In the genomic region with DNA sequence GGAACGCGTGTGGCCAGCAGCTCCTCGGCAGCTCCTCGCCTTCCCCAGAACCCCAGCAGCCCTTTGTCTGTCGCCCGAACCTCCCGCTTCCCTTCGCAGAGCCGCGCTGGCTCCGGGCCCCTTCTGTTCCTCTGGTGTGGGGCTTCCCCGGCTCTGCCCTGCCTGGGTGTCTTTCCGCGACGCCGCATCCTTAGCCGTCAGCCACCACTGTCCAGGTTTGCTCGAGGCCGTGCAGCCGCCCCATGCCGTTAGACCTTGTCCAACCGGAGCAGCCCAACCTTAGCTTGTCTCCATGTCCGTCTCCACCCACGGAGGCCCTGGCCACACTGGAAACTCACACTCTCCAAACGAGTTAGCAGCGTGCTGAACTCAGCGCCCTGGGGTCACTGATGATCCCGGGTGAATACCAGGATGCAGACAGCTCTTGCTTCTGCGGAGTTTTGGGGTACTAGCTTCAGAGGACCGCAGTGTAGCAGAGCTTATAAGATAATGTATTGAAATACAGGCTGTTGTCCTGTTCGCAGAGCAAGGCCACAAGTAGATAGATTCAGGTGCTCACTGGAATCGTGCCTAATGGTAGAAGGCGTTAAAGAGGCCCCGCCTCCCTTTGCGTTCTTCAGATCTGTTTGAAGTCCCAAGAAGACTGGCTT, we compare ENCODE assay signal across 8 mouse cellular contexts. TPM values are rescaled to one million over a fixed set of nuclear protein-coding genes. Genes with fewer than 3 reads are reported as not detected.
DNase-seq lines count a peak whose midpoint lies in the region; ATAC-seq and TF ChIP-seq lines count a peak whose summit lies in the region.

No protein-coding gene starts in this region.

- peak overlapping the region; percentile 82 for H3K4me3 ChIP-seq in embryonic facial prominence, embryonic 12.5 days
- peak overlapping the region; percentile 82 for H3K4me3 ChIP-seq in hindbrain, embryonic 12.5 days
- peak overlapping the region; percentile 85 for H3K4me3 ChIP-seq in liver, adult 2 months (ENCODE audit: insufficient read depth, low read depth, low read length)

- no peaks in the 10 kb centered on the region for H3K27me3 ChIP-seq in embryonic facial prominence, embryonic 12.5 days
- H3K27me3 ChIP-seq in hindbrain, embryonic 12.5 days, result no peaks in the 10 kb centered on the region
- H3K27me3 ChIP-seq in liver, adult 2 months (ENCODE audit: control insufficient read depth, insufficient read depth, low read length), result no peaks in the 10 kb centered on the region

- peak overlapping the region; percentile 84 for H3K9ac ChIP-seq in embryonic facial prominence, embryonic 12.5 days
- peak overlapping the region; percentile 90 for H3K9ac ChIP-seq in hindbrain, embryonic 12.5 days
- peak overlapping the region; percentile 82 for H3K9ac ChIP-seq in liver, adult 2 months (ENCODE audit: low read depth, low read length)

- no peak for TF ChIP-seq POLR2A in liver, adult 2 months (IDR thresholded peaks at IDR 0.05; ENCODE audit: extremely low read depth, insufficient read depth, low read length)

- H3K36me3 ChIP-seq in embryonic facial prominence, embryonic 12.5 days, result 0 out of 2 replicates have a peak, but pooled peaks cover 4% of the 10 kb centered on the region
- H3K36me3 ChIP-seq in hindbrain, embryonic 12.5 days, result peaks cover 9% of the 10 kb centered on the region
- H3K36me3 ChIP-seq in liver, adult 2 months (ENCODE audit: control insufficient read depth, insufficient read depth, low read length), result no peaks in the 10 kb centered on the region

- 1% methylated on average over 35 of the region's 35 CpGs for WGBS in embryonic facial prominence, embryonic 12.5 days
- 1% methylated on average over 35 of the region's 35 CpGs for WGBS in hindbrain, embryonic 12.5 days
- WGBS in liver, adult 2 months, result 8% methylated on average over 35 of the region's 35 CpGs

- peak; percentile 71 for ATAC-seq in embryonic facial prominence, embryonic 12.5 days (ENCODE audit: insufficient number of reproducible peaks, insufficient read depth, low FRiP score, low TSS enrichment)
- ATAC-seq in hindbrain, embryonic 12.5 days (ENCODE audit: low FRiP score), result peak; percentile 81
- ATAC-seq in monocyte, adult 5-6 weeks (replicated peaks; ENCODE audit: insufficient number of reproducible peaks, low FRiP score, low TSS enrichment, poor library complexity, severe bottlenecking), result peak; percentile 29

- intact Hi-C loops in left cerebral cortex, postnatal 14 days (cut with DNase I), result no loop called here

- H3K79me2 ChIP-seq in liver, adult 2 months (ENCODE audit: control insufficient read depth, insufficient read depth, low read length), result no peaks in the 10 kb centered on the region

- no peak for TF ChIP-seq CTCF in liver, adult 2 months (IDR thresholded peaks at IDR 0.05; ENCODE audit: low read depth, low read length)

- H3K4me2 ChIP-seq in embryonic facial prominence, embryonic 12.5 days (replicated peaks), result peak overlapping the region; percentile 94
- H3K4me2 ChIP-seq in hindbrain, embryonic 12.5 days (replicated peaks), result peak overlapping the region; percentile 92

- no peaks in the 10 kb centered on the region for H3K9me3 ChIP-seq in embryonic facial prominence, embryonic 12.5 days
- H3K9me3 ChIP-seq in hindbrain, embryonic 12.5 days (replicated peaks), result no peaks in the 10 kb centered on the region

- H3K27ac ChIP-seq in embryonic facial prominence, embryonic 12.5 days, result peak overlapping the region; percentile 55; the same call in 1 of the 2 replicates
- peak overlapping the region; percentile 76 for H3K27ac ChIP-seq in hindbrain, embryonic 12.5 days
- H3K27ac ChIP-seq in liver, adult 2 months (replicated peaks; ENCODE audit: insufficient read depth, low read depth, low read length), result no peak overlapping the region

- peaks cover 14% of the 10 kb centered on the region for H3K4me1 ChIP-seq in embryonic facial prominence, embryonic 12.5 days
- H3K4me1 ChIP-seq in hindbrain, embryonic 12.5 days, result peaks cover 25% of the 10 kb centered on the region
- H3K4me1 ChIP-seq in liver, adult 2 months (ENCODE audit: control insufficient read depth, insufficient read depth, low read length), result peaks cover 3% of the 10 kb centered on the region

- DNase-seq in left cerebral cortex, postnatal 14 days (ENCODE audit: low spot score in 2 of 2), result peak; percentile 30 to 43
- no peak for DNase-seq in left cerebral cortex, adult 11 months (ENCODE audit: low spot score)
- DNase-seq in adrenal gland, adult 2 months, result peak; percentile 64
- no peak for DNase-seq in liver, adult 2 months (ENCODE audit: extremely low read depth, low read depth, low spot score)
- DNase-seq in thymus, postnatal 14 days, result peak; percentile 78

RNA-seq across cellular contexts. Expression of a gene that starts 0.6 kb away (rescaled TPM):
- 1 to 10 TPM; 8.6 to 9.2 TPM for total RNA-seq in left cerebral cortex, postnatal 14 days (2021)
- total RNA-seq in adrenal gland, adult 2 months (2021), result 1 to 10 TPM; 4.2 to 7.4 TPM
- polyA plus RNA-seq in adrenal gland, adult 2 months (2012; rRNA removed), result 4.0 and 4.1 TPM in 2 replicates
- polyA plus RNA-seq in embryonic facial prominence, embryonic 12.5 days (2016; fragmentation: Nextera tagmentation; extraction: Ambion mirVana), result 24.9 and 25.5 TPM in 2 replicates
- polyA plus RNA-seq in hindbrain, embryonic 12.5 days (2016; fragmentation: Nextera tagmentation; extraction: Ambion mirVana), result 34.2 and 35.1 TPM in 2 replicates
- 1.0 and 1.9 TPM in 2 replicates for total RNA-seq in liver, adult 2 months (2014; rRNA removed)
- polyA plus RNA-seq in liver, adult 2 months (2012; rRNA removed), result 1.4 and 1.5 TPM in 2 replicates
- 5.8 to 12.5 TPM (median 10.7 TPM) in 3 replicates for total RNA-seq in monocyte, adult 5-6 weeks (2017)

RNA-seq across cellular contexts. Expression of a gene that starts 8.4 kb away (rescaled TPM):
- total RNA-seq in left cerebral cortex, postnatal 14 days (2021), result 10 to 100 TPM; 68.6 to 70.4 TPM
- 10 to 100 TPM; 78.7 to 94.3 TPM for total RNA-seq in adrenal gland, adult 2 months (2021)
- polyA plus RNA-seq in adrenal gland, adult 2 months (2012; rRNA removed), result 249 and 261 TPM in 2 replicates
- polyA plus RNA-seq in embryonic facial prominence, embryonic 12.5 days (2016; fragmentation: Nextera tagmentation; extraction: Ambion mirVana), result 92.8 and 95.3 TPM in 2 replicates
- polyA plus RNA-seq in hindbrain, embryonic 12.5 days (2016; fragmentation: Nextera tagmentation; extraction: Ambion mirVana), result 81.0 and 87.3 TPM in 2 replicates
- total RNA-seq in liver, adult 2 months (2014; rRNA removed), result 21.0 and 24.3 TPM in 2 replicates
- 22.2 and 31.5 TPM in 2 replicates for polyA plus RNA-seq in liver, adult 2 months (2012; rRNA removed)
- 1.9 to 4.4 TPM (median 2.5 TPM) in 3 replicates for total RNA-seq in monocyte, adult 5-6 weeks (2017)

Comparison
In these comparisons a context has a peak if more than half of its experiments do, and no peak if none do; other contexts are left out.
1. DNase-seq: peak in left cerebral cortex, postnatal 14 days (2 of 2), adrenal gland, adult 2 months (single experiment) and thymus, postnatal 14 days (single experiment); none in left cerebral cortex, adult 11 months (single experiment) and liver, adult 2 months (single experiment).
2. ATAC-seq: peak in every context shown above with its lines; median percentile 81 in hindbrain, embryonic 12.5 days; 71 in embryonic facial prominence, embryonic 12.5 days; 29 in monocyte, adult 5-6 weeks.
3. Peak in every context shown above with its lines, with median percentiles within 50 percentile points of each other: H3K4me3 ChIP-seq and H3K9ac ChIP-seq.